ENCODE assay signal across 29 mouse cellular contexts in the genomic region with DNA sequence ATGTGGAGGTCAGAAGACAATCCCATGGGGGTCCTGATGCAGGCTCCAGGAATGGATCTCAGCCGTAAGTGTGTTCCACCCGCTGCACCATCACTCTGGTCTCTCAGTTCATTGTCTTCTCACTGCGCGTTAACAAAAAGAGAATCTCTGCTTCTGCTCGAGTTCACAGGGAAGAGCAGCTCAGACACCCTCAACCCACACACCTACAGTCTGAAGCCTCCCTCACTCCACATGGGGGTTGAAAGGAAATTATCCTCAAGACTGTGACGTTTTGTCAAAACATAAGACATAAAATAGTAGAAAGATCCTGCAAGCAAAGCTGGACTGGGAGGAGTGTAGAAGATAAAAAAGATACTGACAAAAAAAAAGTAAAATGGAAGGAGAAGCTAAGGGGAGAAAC. TPM values are rescaled to one million over a fixed set of nuclear protein-coding genes. Genes with fewer than 3 reads are reported as not detected.
"Had no signal": no experiment of that assay in that cellular context is flagged by ENCODE, and none has a peak within 500 bp of the region (broad histone marks: within the 10 kb centered on the region; RNA-seq: fewer than 3 reads in every experiment).

No protein-coding gene starts in this region.

- H3K4me1 ChIP-seq: heart, embryonic 10.5 days; heart, embryonic 12.5 days; hindbrain, embryonic 10.5 days; hindbrain, embryonic 12.5 days; intestine, embryonic 15.5 days; kidney, embryonic 15.5 days; limb, embryonic 13.5 days; limb, embryonic 15.5 days; liver, embryonic 12.5 days had no signal

- ATAC-seq: hindbrain, embryonic 16.5 days; inflammation-experienced regulatory T-cells, adult 6 months; intestine, embryonic 15.5 days; intestine, postnatal 0 days; liver, embryonic 12.5 days had no signal

- H3K27me3 ChIP-seq: heart, embryonic 12.5 days; hindbrain, embryonic 12.5 days; intestine, embryonic 15.5 days had no signal

- H3K27ac ChIP-seq: gastrocnemius, adult 2 months; heart, embryonic 10.5 days; hindbrain, embryonic 10.5 days; hindbrain, embryonic 12.5 days; hindbrain, embryonic 14.5 days; intestine, embryonic 15.5 days; kidney, embryonic 15.5 days; kidney, postnatal 0 days; limb, embryonic 13.5 days; limb, embryonic 15.5 days; liver, embryonic 12.5 days; liver, embryonic 14.5 days had no signal

- DNase-seq: gastrocnemius, adult 2 months; gastrocnemius, postnatal 10 days; gastrocnemius, postnatal 25 days; heart, adult 18-20 months; heart, postnatal 10 days; heart, postnatal 4 days; kidney, adult 18-20 months; kidney, adult 9 months; kidney, postnatal 14 days; kidney, postnatal 36 days; left cerebral cortex, postnatal 4 days had no signal

- H3K36me3 ChIP-seq: heart, embryonic 10.5 days; heart, embryonic 12.5 days; hindbrain, embryonic 10.5 days; hindbrain, embryonic 12.5 days; intestine, embryonic 15.5 days; kidney, embryonic 15.5 days; limb, embryonic 13.5 days; limb, embryonic 15.5 days; liver, embryonic 12.5 days had no signal

- H3K4me3 ChIP-seq: gastrocnemius, adult 2 months; heart, embryonic 10.5 days; heart, embryonic 12.5 days; hindbrain, embryonic 10.5 days; hindbrain, embryonic 12.5 days; intestine, embryonic 15.5 days; kidney, embryonic 15.5 days; limb, embryonic 13.5 days; limb, embryonic 15.5 days; liver, embryonic 12.5 days had no signal

RNA-seq across cellular contexts. Expression of gene Nell2, which starts 6.3 kb away (rescaled TPM):
- total RNA-seq: granulocyte monocyte progenitor cell, adult 5-6 weeks; heart, adult 18-20 months; heart, postnatal 25 days; liver, adult 2 months had no signal
- polyA plus RNA-seq: inflammation-experienced regulatory T-cells, adult 6 months; liver, adult 2 months had no signal
